Mouse (Mus musculus): Measurements from ENCODE around the gene AI987944.

Gene AI987944

GRCm38 (mm10) chr7:41393048-41393971 lies at the start of gene AI987944:
Gene AI987944 (minus strand): TSS chr7:41393379.
- DNase-seq (ENCODE audit: low read depth) = peak; percentile 89

- DNase-seq (ENCODE audit: low read depth) = no peak
Observed at GRCm38 (mm10) chr7:41394130-41394529, 951 bp upstream of the AI987944 start.

All from fibroblast of lung, adult 2 months (primary cell).